Mouse (Mus musculus) lung, postnatal 14 days (tissue): ENCODE results near the gene Parp2.
"Not testable (repeated sequence)": the region's sequence is repeated elsewhere in the genome, so short reads cannot be mapped to it uniquely, and the experiment has no call there.

Experiments used
- DNase-seq: peaks from one replicate; pipeline ENCODE4 v3.0.0; 2021

The Parp2 gene

DNA sequence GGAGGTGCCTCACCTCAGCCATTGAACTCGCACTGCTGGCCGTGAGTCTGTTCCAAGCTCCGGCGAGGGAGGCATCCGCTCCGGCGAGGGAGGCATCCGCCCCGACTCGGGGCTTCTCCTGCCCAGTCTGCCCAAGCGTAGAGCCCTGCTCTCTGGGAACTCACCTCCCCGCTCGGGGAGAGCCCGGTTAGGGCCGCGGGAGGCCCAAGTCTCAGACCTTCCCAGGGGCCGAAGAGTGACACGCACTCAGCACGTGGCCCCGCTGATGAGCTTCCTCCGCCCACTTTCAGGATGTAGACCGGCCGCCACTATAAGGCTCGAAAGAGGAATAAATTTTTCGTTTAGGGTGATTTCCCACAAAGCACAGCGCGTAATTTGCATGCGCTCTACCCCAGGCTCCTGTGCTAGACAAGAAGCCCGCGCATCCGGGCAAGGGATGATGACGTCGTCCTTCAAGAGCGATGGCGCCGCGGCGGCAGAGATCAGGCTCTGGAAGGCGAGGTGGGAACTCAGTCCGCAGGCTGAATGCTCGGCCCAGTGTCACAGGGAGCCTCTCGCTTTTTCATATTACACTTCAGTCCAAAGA lies at the start of gene Parp2, which contains the start of gene Ccnb1ip1:
Parp2 (plus strand) TSS at position 355 of the 586 bp plus-strand sequence.
Ccnb1ip1 (minus strand) TSS at position 246 of the 586 bp plus-strand sequence.
- DNase-seq: peak; percentile 98

DNA sequence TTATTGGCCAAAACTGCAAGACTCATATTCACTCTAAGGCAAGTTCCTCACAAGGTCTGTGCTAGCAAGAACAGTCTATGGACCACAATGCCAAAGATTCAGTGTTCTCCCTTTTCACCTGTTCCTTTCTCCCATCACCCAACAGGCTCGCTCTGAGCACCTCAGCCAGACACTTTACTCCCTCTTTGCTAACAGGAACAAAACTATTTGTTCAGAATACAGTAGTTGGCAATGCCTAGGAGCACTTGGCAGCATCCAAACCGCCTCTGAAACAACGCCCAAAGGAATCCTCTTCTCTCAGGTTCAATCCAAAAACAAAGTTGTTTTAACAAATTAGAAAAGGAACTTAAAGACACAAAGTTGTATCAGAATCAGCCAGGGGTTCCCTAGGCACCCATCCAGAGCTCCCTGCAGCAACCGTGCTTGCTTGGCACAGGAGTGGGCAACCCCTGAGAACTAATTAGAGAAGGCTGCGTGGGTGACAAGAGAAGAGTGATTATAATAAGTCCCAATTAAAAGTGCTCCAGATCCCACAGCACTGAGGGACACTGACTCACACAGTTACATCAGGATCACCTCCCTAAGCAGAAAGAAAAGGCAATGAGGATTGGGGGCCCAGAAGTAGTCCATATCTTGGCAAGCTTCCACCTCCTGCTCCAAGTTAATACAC lies 49.1 kb upstream of the Parp2 start:
- no peak for DNase-seq

DNA sequence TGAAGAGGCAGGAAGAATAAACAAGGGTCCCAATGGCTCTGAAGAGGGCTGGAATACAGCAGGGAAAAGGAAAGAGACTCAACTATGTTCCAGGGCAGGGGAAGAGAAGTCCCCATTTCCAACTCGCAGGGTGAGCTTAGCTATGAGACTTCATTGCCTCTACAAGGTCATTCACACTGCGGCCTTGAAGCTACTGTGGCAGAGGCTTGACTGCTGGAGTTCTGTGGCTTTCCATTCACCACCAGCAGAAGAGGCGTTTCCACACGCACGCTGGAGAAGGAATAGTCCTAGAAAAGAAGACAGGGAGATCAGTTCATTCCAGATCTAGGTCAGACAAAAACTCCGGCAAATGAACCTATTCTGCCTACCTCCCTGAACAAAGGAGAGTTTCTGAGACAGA lies 41.9 kb upstream of the Parp2 start:
- DNase-seq: no peak

DNA sequence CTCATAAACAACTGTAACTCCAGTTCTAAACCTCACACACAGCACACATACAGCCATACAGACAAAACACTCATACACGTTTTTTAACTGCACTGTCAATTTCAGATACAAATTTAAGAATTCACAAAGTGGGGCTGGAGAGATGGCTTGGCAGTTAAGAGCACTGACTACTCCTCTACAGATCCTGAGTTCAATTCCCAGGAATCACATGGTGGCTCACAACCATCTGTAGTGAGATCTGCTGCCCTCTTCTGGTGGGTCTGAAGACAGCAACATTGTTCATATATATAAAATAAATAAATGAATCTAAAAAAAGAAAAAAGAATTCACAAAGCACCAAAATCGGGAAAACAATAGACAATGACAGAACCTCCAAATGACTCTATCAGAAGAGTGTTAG lies 36.3 kb upstream of the Parp2 start:
- DNase-seq: peak; percentile 13

DNA sequence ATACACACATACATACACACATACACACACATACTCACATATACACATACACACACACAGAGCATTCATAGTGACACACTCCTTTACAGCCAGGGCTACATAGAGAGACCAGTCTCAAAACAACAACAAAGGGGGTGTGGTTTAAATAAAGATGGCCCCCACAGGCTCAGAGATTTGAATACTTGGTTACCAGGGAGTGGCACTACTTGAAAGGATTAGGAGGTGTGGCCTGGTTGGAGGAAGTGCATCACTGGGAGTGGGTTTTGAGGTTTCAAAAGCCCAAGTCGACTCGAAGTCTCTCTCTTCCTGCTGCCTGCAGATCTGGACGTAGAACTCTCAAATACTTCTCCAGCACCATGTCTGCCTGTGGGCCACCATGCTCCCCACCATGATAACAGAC lies 25.5 kb upstream of the Parp2 start:
- DNase-seq: no peak

DNA sequence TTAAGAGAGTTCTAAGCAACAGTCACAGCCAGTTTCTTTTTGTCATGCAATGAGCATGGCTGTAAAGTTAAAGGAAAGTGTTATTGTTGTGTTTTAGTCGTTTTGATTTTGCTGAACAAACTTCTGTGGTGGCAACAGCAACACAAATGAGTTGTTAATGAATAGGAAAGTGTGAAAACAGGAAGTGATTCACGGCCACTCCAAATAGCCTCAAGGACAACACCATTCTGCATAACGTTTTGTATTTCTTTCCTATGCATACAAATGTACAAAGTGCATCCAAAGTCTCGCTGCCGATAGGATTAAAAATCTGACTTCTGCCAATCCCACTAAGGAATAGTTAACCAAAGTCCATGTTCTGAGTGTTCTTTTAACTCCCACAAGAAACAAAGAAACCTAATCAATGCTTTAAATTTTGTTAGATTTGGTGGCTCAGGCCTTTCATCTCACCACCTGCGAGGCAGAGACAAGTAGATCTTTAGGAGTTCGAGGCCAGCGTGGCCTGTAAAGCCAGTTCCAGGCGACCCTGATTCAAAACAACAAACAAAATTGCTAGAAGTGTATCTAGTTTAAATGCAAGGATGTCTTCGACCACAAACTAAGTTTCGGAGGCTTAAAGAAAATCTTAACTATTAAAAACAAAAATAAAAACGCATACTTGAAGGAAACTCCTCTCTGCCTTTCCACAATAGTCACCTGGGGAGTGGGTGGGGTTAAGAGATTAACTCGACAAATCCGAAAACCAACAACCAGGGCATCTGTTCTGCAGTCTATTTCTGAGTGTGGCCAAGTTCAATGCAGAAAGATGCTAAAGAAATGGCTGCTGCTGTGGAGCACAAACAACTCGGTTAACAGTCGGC lies 23.0 kb upstream of the Parp2 start:
- peak; percentile 4 for DNase-seq

DNA sequence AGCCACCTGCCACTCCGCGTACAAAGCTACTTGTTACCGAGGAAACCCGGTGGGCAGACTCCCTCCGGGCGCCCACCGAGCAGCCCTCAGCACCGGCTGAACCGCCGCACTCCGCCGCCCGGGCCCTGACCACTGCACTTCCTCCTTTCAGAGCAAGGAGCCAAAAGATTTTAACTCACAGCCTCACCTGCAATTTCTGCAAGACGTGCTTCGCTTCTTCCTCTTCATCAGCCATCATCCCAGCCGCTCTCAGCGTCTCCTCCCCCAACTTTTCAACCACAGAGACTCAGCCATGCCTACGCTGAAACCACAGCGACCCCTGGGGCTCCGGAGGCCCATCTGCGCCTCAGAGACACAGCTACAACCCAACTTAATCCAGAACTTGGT lies 22.4 kb upstream of the Parp2 start, which contains the start of gene Ttc5:
Ttc5 (minus strand) TSS at position 269 of the 387 bp plus-strand sequence.
- DNase-seq: peak; percentile 91

DNA sequence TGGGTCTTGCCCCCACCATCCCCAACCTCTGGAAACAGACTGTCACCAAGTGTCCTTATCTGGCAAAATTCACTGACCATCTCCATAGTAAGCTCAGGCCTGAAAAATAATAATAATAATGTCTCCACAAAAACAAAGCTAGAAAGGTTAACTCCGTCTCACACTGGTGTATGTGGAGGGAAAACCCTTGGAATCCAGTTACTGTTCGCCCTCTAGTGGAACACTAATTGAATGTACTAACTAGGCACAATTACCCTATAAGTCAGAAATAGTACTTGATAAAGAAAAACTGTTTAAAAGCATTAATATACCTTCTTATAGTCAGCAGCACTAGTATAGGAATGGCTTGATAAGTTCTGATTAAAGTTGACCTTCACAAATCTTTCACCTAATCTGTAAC lies 19.5 kb upstream of the Parp2 start:
- DNase-seq: no peak

DNA sequence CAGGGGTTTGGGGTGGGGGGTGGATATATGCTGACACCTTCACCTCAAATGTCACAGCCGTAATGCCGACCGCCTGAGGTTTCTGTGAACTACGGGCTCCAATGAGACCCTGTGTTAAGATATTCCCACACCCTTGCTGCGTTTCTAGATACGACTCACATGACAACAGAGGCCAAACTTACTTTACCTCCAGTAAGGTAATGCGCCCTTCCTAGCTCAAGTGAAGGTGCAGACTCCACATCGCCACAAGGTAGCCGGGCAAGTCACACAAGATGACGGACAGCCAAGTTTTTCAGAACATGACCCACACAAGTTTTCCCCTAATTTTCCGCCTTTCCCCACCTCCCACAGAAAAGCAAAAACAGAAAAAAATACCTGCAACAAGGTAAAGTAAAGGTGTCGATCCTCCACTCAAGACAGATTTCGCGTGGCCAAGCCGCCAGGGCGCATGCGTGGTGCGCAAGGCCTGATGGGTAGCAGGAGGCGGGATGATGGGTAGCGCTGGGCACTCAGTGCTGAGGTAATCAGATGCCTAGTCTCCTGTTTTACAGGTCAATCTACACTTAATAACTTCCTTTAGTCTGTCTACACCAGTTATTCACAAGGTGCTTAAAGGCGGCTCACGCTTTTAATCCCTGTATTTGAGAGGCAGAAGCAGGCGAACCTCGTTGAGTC lies 12.2 kb upstream of the Parp2 start:
- DNase-seq: no peak

DNA sequence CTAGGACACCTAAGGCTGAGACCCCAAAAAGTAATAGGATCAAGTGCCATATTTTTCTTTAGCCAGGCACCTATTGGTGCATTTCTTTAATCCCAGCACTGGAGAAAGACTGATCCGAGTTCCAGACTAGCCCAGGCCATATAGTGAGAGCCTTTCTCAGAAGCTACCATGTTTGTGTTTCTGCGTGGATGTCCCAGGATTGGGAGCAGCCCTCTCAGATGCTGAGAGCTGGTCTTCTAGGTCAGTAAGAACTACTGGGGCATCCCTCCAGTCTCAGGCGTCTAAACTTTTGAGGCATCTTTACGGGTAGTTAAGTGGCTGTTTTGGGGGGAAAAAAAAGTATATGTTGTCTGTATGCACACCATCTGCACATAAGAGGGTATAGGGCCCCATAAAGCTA lies 11.7 kb upstream of the Parp2 start:
- no peak for DNase-seq

DNA sequence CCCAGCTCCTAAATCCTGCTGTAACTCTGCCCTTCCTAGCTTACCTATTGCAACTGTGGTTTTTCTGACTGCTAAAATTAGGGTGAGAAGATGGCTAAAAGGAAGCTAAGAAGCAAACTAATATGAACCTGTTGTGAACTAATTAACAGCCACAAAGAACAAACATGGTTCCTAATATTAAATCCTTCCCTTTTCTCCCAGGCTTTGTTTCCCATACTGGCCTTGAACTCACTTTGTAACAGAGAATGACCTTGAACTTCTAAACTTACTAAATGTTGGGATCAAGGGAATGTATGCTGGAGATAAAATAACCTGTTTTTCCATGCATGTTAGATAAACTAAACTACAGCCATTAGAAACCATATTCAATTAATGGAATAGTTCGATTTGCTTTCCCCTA lies 11.2 kb upstream of the Parp2 start:
- DNase-seq: no peak

DNA sequence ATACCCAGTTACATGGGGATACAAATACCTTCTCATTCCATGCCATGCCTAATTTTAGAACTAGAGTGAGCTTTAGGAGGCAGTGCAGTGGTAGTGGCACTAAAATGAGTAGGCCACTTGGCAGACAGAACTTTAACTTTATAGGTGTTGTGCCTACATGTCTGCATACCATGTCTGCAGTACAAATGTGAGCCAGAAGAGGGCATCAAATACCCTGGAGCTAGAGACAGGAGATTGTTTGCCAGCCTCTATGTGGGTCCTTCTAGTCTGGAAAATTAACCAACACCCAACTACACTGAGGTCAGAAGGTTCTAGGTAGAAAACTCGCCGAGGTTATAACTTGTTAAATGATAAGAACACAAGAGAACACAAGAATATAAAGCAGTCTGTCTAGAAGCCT lies 9.1 kb upstream of the Parp2 start:
- peak; percentile 13 for DNase-seq

DNA sequence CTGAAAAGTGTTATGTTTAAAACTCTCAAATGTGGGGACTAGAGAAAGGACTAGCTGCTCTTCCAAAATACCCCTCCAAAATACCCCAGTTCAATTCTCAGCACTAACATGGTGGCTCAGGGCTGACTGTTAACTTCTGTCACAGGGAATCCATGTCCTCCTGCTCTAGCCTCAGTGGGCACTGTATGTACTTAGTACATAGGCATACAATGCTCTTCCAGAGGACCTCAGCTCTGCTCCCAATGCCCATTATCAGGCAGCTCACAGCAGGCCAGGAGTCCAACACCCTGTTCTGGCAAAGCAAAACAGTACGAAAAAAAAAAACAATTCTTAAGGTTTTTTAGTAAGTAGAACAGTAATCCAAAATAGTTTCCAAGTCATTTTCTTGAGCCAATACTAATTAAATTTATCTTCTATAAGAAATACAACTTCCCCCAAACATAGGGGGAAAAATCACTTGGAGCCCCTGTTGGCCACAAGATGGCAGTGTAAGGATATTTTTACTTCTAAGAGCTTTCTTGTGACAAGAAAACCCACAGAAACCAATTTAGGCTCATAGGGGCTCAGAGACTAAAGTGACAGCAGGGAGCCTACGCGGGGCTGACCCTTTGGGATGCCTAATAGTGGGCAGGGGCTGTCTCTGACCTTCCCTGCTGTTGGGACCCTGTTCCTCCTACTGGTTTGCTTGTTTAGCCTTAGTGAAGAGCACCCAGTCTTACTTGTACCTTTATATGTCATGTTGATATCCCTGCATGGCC lies 8.0 kb upstream of the Parp2 start:
- DNase-seq: peak; percentile 26

DNA sequence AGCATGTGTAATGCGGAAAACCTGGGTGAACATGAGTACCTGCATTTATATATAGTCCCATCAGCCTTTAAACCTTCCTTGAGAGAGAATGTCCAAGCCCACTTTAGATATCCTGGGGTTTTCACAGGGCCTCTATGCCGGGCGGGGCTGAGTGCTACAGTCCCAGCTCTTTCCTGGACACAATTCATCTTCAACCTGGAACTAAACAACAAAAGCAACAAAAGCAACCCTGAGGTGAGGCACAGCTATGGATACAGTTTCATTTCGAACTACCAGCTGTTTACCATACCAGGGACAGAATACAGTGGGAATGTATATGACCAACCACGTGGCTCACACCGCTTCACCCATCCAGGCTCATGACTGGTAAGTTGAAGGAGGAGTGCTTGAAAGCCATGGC lies 5.2 kb upstream of the Parp2 start:
- no peak for DNase-seq

DNA sequence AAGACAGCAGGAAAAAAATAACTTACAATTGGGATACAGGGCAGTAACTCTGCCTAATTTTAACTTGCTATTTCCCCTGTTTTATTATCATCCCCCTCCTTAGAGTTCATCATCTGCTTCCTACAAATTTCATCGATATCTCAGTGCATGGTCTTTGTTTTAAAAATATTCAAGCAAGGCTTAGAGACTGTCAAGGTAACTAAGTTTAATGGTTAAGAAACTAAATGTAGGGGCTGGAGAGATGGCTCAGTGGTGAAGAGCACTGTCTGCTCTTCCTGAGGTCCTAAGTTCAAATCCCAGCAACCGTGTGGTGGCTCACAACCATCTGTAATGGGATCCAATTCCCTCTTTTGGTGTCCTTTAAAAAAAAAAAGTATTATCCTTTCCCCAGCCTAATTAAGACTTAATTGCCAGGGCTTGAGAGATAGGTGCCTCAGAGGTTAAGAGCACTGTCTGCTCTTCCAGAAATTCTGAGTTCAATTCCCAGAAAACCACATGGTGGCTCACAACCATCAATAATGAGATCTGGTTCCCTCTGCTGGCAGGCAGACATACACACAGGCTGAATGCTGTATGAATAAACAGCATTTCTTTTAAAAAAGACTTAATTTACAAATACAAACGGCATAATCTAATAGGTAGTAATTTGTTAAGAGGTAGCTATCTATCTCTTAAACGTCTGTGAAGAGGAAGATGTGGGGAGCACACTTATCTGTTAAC lies 4.6 kb upstream of the Parp2 start:
- no peak for DNase-seq

DNA sequence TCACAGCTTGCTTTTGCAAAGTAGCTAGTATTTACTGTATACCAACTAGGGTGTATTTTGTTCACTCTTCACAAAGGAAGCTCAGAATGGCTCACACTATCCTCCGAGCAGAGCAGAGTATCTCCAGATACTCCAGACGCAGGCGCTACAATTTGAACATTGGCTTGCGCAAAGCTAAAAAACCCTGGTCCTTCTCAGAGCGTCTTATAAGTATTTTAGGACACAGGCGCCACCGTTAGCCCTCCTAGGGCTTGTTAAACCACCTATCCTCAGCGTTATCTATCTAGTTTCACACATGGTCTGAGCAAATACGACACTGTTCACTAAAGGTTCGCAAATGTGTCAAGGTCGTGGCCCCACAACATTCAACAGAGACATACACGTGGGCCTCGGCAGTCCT lies 3.0 kb upstream of the Parp2 start:
- no peak for DNase-seq

DNA sequence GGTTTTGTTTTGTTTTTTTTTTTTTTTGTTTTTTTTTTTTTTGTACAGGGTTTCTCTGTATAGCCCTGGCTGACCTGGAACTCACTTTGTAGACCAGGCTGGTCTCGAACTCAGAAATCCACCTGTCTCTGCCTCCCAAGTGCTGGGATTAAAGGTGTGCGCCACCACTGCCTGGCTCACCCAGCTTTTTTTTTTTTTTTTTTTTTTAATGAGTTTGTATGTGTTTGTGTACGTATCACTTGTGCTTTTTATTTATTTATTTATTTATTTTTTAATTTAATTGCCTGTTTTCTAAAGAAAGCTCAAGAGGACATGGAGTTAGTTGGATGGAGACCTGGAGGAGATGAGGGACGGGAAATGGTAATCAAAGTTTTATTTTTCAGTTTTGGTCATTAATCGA lies 1.2 kb upstream of the Parp2 start:
- not testable (repeated sequence) for DNase-seq

DNA sequence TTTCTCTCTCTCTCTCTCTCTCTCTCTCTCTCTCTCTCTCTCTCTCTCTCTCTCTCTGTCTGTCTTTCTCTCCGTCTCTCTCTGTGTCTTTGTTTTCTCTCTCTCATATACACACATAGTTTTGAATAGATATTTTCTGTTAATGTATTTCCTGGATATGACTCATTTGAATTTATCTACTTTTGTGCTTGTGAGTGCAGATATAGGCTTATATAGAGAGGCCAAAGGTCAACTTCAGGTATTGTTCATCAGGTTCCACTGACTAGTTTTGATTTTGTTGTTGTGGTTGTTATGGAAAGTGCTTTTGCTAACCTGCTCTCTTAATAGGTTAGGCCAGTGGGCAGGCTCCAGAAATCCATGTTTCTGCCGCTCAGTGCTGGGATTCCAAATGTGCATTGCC lies 5.4 kb downstream of the Parp2 start:
- DNase-seq: no peak

DNA sequence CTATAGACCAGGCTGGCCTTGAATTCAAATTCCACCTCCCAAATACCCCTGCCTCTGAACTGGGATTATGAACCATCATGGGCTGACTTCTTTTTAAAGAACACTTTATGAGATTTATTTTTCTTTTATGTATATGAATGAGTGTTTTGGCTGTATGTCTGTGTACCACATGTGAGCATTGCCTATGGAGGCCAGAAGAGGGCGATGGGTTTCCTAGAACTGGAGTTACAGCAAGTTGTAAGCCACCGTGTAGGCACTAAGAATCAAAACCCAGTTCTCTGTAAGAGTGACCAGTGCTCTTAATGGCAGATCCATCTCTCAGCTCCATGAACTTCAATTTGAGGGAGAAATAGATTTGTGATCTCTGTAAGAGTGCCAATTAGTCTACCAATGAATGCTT lies 15.6 kb downstream of the Parp2 start:
- DNase-seq: no peak

DNA sequence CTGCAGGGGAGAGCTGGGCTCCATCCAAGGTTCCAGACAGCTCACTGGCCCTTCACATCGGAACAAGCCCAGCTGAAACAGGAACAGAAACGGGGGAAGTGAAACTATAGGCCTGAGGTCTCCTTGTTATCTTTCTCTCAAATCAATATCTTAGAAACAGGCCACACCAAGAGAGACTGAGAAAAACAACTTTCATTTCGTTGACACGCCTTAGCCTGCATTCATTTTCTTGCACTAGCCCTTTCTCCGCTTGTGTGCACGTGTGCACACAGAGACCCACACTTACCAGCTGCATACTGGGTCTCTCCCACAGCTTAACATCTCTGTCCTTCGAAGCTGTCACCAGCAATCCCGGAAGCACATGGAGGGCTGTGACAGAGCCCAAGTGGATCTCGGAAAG lies 16.6 kb downstream of the Parp2 start:
- DNase-seq: no peak

DNA sequence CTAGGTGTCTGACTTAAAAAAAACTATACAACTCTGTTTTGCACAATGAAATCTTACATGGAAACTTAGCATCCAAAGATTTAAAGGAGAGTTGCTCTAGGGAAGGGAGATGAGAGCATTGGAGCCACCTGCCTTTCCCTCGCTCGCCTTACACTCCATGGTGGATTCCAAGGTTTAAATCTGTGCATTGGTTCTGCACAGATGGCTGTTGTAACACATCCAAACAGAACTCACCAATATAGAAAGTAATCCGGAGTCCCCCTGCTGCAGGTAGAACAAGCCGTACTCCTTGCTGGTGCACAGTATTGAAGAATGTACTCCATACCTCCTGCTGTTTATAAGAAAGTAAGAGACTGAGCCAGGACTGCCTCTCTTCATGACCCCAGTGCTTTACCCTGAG lies 18.9 kb downstream of the Parp2 start:
- DNase-seq: no peak

DNA sequence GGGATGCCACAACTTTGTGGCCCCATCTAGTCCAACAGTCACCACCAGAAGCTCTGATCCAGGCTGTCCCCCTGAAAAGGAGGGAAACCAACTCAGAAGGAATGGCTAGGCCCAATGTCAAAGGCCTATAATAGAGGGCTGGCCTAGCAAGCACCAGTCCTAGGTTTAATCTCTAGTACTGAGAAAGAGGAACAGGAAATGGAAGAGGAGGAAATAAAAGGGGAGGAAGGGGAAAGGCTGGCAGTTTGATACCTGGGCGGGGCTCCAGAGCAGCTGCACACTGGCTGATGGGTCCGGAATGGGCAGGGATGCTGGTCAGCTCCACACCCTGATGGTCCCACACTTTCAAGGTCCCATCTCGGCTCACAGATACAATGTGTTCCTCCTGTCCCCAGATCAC lies 22.2 kb downstream of the Parp2 start:
- no peak for DNase-seq
